Mouse (Mus musculus): ENCODE data around the gene Acyp1.

Acyp1 gene

DNA sequence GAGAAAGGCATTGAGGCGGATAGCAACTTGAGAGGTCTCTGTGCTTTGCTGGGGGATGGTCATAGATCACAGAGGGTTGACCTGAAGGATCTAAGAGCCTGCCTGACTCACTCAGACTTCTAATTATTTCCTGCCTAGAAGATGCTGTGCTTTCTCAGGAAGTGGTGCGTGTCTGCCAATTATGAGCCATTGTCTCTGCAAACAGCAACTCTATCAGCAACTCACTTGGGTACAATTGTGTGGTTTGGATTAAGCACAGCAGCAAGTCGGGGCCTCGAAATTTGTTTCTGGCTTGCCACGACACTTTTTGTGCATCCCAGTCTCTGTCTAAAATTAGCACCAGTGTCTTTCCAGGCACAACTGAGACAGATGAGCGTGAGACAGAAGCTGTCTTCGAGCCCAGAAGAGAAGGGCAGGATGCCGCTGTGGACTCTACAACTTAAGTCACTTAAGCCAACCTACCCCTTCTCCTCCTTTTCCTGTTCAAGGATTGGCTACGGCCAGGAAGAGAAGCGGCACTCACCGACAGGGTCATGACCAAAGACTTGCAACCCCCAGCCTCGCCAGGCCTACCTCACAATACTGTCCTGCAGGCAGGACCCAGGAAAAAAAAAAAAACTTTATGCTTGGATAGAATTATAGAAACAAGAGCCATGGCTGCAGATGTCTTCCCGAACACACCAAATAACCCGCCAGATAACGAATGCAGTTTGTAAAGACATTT, 60.2 kb downstream of the Acyp1 start:
- no peak for DNase-seq

DNA sequence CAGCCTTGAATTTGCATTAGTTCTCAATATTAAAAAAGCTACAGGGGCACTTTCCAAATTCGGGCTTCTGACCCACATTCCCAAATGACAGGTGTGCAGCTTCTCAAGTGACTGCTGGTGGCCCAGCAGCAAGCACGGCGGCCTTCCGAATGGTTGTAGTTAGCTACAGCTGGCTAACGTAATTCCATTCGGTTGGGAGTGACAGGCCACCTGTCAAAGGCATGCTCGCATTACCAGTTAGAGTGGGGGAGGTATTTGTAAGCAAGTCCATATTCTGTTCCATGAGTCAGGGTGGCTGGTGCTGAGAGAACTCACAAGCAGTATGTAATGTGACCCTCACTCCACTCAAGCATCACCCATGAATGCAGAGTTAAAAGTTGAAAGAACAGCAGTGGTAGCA, 61.0 kb downstream of the Acyp1 start:
- DNase-seq, result no peak
